Mouse (Mus musculus): ENCODE measurements around the gene Wwc2.

DNA sequence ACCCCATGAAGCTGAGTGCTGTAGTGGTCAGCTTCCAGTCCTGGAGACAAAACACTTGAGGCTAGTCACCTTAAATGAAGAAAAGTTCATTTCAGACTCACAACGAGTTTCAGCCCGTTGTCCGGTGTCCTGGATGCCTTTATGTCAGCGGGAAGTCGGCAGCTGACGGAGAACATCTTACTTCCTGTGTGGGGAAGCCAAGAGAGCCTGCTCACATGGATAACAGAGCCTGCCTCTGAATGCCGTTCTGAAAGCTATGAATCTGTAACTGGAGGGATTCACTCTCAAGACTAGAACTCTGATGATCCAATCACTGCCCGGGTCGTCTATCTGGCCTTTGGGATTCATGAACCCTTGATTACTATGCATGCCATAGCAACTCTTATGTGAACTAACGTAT is 21.1 kb upstream of the Wwc2 start:
- no peak for TF ChIP-seq CTCF (IDR thresholded peaks at IDR 0.05; ENCODE audit: borderline replicate concordance, insufficient read depth, low read length)
- no peak for TF ChIP-seq POLR2A (IDR thresholded peaks at IDR 0.05; ENCODE audit: low read depth, low read length)
